Mouse (Mus musculus): ENCODE results near the gene Ccnj. TPM values are rescaled to one million over a fixed set of nuclear protein-coding genes. Genes with fewer than 3 reads are reported as not detected.

The Ccnj gene
- polyA plus RNA-seq, 1 experiment from 2014 or later = 2.5 TPM

DNA sequence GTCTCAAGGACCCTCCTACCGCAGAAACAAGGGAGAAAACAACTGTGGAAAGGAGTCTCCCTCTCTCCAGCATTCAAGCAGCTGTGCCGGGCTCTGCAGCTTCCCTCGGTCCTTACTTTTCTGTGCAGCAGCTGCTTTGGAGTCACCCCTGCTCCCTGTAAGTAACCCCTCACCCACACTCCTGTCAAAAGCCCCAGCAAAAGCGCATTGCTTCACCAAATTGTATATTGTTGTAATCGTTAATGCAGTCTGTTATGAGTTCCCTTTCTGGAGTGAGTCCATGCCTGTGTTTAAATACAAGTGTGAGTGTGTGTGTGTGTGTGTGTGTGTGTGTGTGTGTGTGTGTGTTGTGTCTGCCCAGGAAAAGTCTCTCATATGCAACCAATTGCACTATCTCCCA, 37.2 kb downstream of the Ccnj start:
- Histone ChIP-seq H3K9ac (replicated peaks) (no peak overlapping the region), H3K4me3 (ENCODE audit: low read depth, low read length) (no peak overlapping the region), H3K27ac (ENCODE audit: low read depth) (no peak overlapping the region), H3K36me3 (replicated peaks; ENCODE audit: insufficient read depth, low read length) (no peaks in the 10 kb centered on the region), H3K27me3 (ENCODE audit: insufficient read depth, low read length) (0 out of 2 replicates have a peak, but pooled peaks cover 5% of the 10 kb centered on the region), H3K9me3 (ENCODE audit: low read length) (no peaks in the 10 kb centered on the region), H3K4me2 (ENCODE audit: low read depth, low read length) (no peak overlapping the region), H3K4me1 (ENCODE audit: insufficient read depth) (peaks cover 3% of the 10 kb centered on the region; the same call in 1 of the 2 replicates)
- ATAC-seq (no peak), DNase-seq (no peak)
- TF ChIP-seq EP300 (IDR thresholded peaks at IDR 0.05; ENCODE audit: low read depth) (no peak), CTCF (IDR thresholded peaks at IDR 0.05; ENCODE audit: low read depth) (no peak)
- 30% methylated on average over 5 of the region's 5 CpGs for WGBS (ENCODE audit: insufficient replicate concordance)

- Histone ChIP-seq H3K4me3 (ENCODE audit: low read depth, low read length) (no peak overlapping the region), H3K4me1 (ENCODE audit: insufficient read depth) (peaks cover 3% of the 10 kb centered on the region; the same call in 1 of the 2 replicates), H3K9ac (replicated peaks) (no peak overlapping the region), H3K27ac (ENCODE audit: low read depth) (no peak overlapping the region), H3K36me3 (replicated peaks; ENCODE audit: insufficient read depth, low read length) (no peaks in the 10 kb centered on the region), H3K4me2 (ENCODE audit: low read depth, low read length) (no peak overlapping the region), H3K9me3 (ENCODE audit: low read length) (no peaks in the 10 kb centered on the region), H3K27me3 (ENCODE audit: insufficient read depth, low read length) (0 out of 2 replicates have a peak, but pooled peaks cover 3% of the 10 kb centered on the region)
- ATAC-seq (no peak), DNase-seq (no peak)
- 82% methylated on average over 3 of the region's 3 CpGs for WGBS (ENCODE audit: insufficient replicate concordance)
- no peak for TF ChIP-seq EP300 (IDR thresholded peaks at IDR 0.05; ENCODE audit: low read depth)
- no peak for TF ChIP-seq CTCF (IDR thresholded peaks at IDR 0.05; ENCODE audit: low read depth)
Measured at GRCm38 (mm10) chr19:40869425-40870105, 38.5 kb downstream of the Ccnj start.

DNA sequence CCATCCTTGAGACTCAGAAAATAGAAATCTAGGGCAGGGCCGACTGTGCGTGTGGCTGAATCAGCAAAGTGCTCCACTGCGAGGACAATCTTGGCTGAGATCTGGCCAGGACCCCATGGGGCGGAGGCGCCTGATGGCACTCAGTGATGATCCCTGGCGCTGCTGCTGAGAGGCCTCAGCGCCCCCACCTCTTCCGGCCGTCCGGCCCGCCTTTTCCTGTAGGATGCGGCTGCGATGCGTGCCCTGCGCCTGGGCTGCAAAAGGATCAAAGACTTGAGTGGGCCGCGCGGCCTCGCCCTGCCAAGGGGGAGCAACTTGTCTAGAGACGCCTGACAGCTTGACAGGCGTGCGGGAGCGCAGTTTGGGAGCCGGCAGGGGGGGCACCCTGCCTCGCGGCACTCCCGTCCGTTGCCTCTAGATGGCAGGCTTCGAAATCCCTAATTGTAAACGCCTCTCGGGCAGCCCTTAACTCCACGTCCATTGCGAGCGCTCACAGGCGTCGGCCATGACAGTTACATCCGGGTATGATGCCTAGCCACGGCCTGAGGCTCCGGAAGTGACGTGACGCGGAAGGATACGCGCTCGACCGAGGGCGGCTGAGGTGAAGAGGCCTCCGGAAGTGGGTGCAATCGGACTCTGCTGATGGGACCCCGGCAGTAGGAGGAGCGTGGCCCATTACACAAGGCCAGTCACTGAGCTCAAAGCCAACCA, 42.0 kb downstream of the Ccnj start:
- peak; percentile 100 for ATAC-seq
- TF ChIP-seq CTCF (IDR thresholded peaks at IDR 0.05; ENCODE audit: low read depth) = peak; percentile 70
- TF ChIP-seq EP300 (IDR thresholded peaks at IDR 0.05; ENCODE audit: low read depth) = peak; percentile 41; the same call in 1 of the 2 replicates
- peaks cover 14% of the 10 kb centered on the region; the same call in 1 of the 2 replicates for H3K27me3 ChIP-seq (ENCODE audit: insufficient read depth, low read length)
- 0 out of 2 replicates have a peak overlapping the region, but pooled peaks have one; percentile 36 for H3K27ac ChIP-seq (ENCODE audit: low read depth)
- DNase-seq = peak; percentile 92
- 5% methylated on average over 51 of the region's 51 CpGs for WGBS (ENCODE audit: insufficient replicate concordance)
- peak overlapping the region; percentile 40 for H3K4me3 ChIP-seq (ENCODE audit: low read depth, low read length)
- no peaks in the 10 kb centered on the region for H3K9me3 ChIP-seq (ENCODE audit: low read length)
- H3K36me3 ChIP-seq (replicated peaks; ENCODE audit: insufficient read depth, low read length) = no peaks in the 10 kb centered on the region
- 0 out of 2 replicates have a peak overlapping the region, but pooled peaks have one; percentile 8 for H3K9ac ChIP-seq (replicated peaks)
- H3K4me1 ChIP-seq (ENCODE audit: insufficient read depth) = 0 out of 2 replicates have a peak, but pooled peaks cover 3% of the 10 kb centered on the region
- peak overlapping the region; percentile 68 for H3K4me2 ChIP-seq (ENCODE audit: low read depth, low read length)

DNA sequence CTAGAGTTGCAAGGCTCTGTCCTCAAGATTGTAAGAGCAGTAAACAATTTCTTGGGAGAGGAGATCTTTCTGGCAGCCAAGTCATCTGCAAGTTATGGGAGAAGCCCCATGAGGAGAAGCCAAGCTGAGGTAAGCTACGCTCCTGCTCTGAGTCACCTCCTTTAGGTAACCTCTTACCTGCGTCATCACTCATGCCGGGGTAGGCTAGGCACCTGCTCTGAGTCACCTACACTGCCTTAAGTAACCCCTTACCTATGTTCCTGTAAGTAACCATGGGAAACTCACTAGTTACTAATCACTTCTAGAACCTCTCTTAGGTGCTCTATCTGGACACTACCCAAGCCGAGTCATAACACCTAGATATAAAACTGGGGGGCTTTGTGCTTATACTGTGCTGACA, 50.6 kb downstream of the Ccnj start:
- ATAC-seq = no peak
- WGBS (ENCODE audit: insufficient replicate concordance) = 88% methylated on average over 4 of the region's 4 CpGs
- H3K27me3 ChIP-seq (ENCODE audit: insufficient read depth, low read length) = peaks cover 13% of the 10 kb centered on the region

DNA sequence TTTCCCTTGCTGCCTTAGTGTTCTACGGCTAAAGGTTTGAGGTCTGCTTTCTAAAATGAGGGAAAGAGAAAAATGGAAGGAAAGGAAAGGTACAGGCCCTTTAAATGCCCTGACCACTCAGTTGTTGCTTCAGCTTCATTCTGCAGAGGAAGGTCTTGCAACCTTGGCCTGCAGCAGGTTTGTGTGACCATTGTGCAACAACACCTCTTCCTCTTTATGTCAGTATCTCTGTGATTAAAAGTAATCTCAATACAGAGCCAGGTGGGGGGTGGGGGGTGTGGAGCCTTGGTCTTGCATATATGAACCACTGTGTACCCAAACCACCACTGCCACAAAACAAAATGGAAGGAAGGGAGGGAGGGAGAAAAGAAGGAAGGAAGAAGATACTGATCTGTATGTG, 57.8 kb downstream of the Ccnj start:
- 65% methylated on average over 1 of the region's 1 CpGs for WGBS (ENCODE audit: insufficient replicate concordance)
- DNase-seq (peak; percentile 16), ATAC-seq (no peak)
- Histone ChIP-seq H3K9me3 (ENCODE audit: low read length) (peaks cover 3% of the 10 kb centered on the region), H3K36me3 (replicated peaks; ENCODE audit: insufficient read depth, low read length) (no peaks in the 10 kb centered on the region), H3K4me2 (ENCODE audit: low read depth, low read length) (no peak overlapping the region), H3K4me1 (ENCODE audit: insufficient read depth) (peaks cover under 1% of the 10 kb centered on the region; the same call in 1 of the 2 replicates), H3K27me3 (ENCODE audit: insufficient read depth, low read length) (peaks cover 16% of the 10 kb centered on the region), H3K4me3 (ENCODE audit: low read depth, low read length) (no peak overlapping the region), H3K9ac (replicated peaks) (no peak overlapping the region), H3K27ac (ENCODE audit: low read depth) (no peak overlapping the region)
- TF ChIP-seq EP300 (IDR thresholded peaks at IDR 0.05; ENCODE audit: low read depth) (no peak), CTCF (IDR thresholded peaks at IDR 0.05; ENCODE audit: low read depth) (no peak)

More for the DNA sequence above, 50.6 kb downstream of the Ccnj start:
- Histone ChIP-seq H3K36me3 (replicated peaks; ENCODE audit: insufficient read depth, low read length) (no peaks in the 10 kb centered on the region), H3K27ac (ENCODE audit: low read depth) (no peak overlapping the region), H3K4me3 (ENCODE audit: low read depth, low read length) (no peak overlapping the region), H3K9me3 (ENCODE audit: low read length) (no peaks in the 10 kb centered on the region), H3K9ac (replicated peaks) (no peak overlapping the region), H3K4me2 (ENCODE audit: low read depth, low read length) (no peak overlapping the region), H3K4me1 (ENCODE audit: insufficient read depth) (no peaks in the 10 kb centered on the region)
- TF ChIP-seq EP300 (IDR thresholded peaks at IDR 0.05; ENCODE audit: low read depth) (no peak), CTCF (IDR thresholded peaks at IDR 0.05; ENCODE audit: low read depth) (no peak)
- no peak for DNase-seq

- TF ChIP-seq CTCF (IDR thresholded peaks at IDR 0.05; ENCODE audit: low read depth) = no peak
- no peak for TF ChIP-seq EP300 (IDR thresholded peaks at IDR 0.05; ENCODE audit: low read depth)
- Histone ChIP-seq H3K27ac (ENCODE audit: low read depth) (peak overlapping the region; percentile 95), H3K27me3 (ENCODE audit: insufficient read depth, low read length) (peaks cover 12% of the 10 kb centered on the region; the same call in 1 of the 2 replicates), H3K4me3 (ENCODE audit: low read depth, low read length) (peak overlapping the region; percentile 95), H3K9me3 (ENCODE audit: low read length) (peaks cover 6% of the 10 kb centered on the region), H3K36me3 (replicated peaks; ENCODE audit: insufficient read depth, low read length) (no peaks in the 10 kb centered on the region), H3K4me2 (ENCODE audit: low read depth, low read length) (peak overlapping the region; percentile 90), H3K9ac (replicated peaks) (peak overlapping the region; percentile 85), H3K4me1 (ENCODE audit: insufficient read depth) (peaks cover 12% of the 10 kb centered on the region)
- peak; percentile 60 for ATAC-seq
- 50% methylated on average over 21 of the region's 21 CpGs for WGBS (ENCODE audit: insufficient replicate concordance)
- DNase-seq = no peak
Measured at GRCm38 (mm10) chr19:40894071-40894506, 63.0 kb downstream of the Ccnj start.

Measured in liver, postnatal 0 days (tissue).